Mouse (Mus musculus): ENCODE measurements around the gene Carm1.
"Not testable (repeated sequence)": the region's sequence is repeated elsewhere in the genome, so short reads cannot be mapped to it uniquely, and the experiment has no call there.

Carm1 gene

GRCm38 (mm10) chr9:21576286-21576685, 29.6 kb downstream of the Carm1 start:
- DNase-seq (ENCODE audit: low spot score): no peak

DNA sequence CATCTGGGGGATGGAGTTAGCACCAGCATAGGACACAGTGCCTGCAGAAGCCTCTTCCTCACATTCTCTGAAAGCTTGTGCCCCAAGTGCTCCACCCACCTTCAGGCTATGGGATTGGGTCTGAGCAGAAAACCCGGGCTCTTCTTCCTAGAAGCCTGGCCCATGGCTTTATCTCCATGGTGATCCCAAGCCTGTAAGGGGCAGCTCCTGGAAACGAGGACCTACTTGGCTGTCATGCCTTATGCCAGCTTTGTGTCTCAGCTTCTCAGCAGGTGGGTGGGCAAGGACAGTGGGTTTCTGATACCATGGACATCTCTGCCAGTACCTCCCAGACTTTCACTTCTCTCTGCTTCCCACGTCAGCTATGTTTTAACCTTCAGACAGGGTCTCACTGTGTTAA, 31.5 kb downstream of the Carm1 start:
- DNase-seq (ENCODE audit: low spot score): no peak

- no peak for DNase-seq (ENCODE audit: low spot score)
These were observed 38.7 kb downstream of the Carm1 start for GRCm38 (mm10) chr9:21585401-21585800.

DNA sequence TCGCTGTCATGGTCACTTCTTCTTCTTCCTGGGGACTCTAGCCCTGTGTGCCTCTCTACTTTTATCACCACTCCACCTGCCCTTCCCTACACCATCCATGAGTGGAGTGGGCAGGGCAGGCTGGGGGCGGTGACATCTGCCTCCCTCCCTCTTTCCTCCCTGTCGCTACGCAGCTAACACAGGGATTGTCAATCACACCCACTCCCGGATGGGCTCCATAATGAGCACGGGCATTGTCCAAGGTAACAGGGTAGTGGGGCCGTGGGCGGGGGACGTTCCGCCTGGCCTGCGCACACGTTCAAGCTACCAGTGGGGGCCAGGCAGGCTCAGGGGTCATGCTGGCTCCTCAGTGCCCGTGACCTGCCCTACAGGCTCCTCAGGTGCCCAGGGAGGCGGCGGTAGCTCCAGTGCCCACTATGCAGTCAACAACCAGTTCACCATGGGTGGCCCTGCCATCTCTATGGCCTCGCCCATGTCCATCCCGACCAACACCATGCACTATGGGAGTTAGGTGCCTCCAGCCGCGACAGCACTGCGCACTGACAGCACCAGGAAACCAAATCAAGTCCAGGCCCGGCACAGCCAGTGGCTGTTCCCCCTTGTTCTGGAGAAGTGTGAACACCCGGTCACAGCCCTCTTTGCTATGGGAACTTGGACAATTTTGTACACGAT, 41.1 kb downstream of the Carm1 start:
- no peak for DNase-seq (ENCODE audit: low spot score)

GRCm38 (mm10) chr9:21588350-21588749, 41.7 kb downstream of the Carm1 start:
- no peak for DNase-seq (ENCODE audit: low spot score)

DNA sequence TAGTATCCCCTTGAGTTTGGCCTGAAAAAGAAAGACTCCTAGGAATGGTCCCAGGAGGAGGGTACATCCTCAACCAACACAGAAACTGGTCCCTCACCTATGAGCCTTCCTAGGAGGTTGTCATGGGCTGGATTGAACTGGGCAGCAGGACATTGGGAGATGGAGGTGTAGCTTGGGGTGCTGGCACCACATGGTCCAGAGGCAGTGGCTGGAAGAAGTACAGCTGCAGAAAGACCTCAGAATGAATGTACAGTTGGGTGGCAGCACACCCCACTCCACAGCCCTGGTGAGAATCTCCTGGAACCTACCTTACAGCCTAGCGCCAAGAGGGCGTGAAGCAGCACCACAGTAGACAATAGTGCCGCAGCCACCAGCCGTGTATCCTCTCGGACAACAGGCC, 42.8 kb downstream of the Carm1 start:
- no peak for DNase-seq (ENCODE audit: low spot score)

DNA sequence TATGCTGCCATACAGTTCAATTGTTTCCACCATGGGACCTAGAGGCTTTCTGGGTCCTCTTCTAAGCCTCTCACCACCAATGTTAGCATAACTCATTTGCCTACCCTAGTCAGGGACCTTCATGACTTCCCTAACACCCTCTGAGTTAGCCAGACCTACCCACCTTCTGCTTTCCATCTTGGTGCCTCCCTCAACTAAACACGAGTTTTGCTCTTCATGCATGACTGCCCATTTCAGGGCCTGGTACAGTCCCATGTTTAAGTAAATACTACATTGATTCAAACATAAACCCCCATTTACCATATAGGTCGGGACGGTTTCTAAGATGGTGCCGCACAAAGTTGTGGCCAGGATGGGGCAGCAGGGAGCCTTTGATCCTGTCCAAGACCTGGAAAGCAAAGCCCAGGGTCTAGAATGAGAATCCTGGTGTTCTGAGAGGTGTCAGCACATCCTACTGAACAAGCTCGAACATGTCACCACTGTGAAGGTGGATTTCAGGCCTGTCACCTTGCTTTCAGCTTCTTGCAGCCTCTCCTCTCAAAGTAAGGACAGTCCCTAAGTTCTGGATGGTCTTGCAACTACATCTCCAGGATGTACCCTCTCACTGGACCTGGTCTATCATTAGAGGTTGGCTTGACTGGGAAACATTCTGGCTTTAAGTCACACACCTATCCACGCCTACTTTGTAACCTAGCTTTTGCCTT, 44.6 kb downstream of the Carm1 start:
- DNase-seq (ENCODE audit: low spot score): no peak

GRCm38 (mm10) chr9:21591831-21592702, 45.4 kb downstream of the Carm1 start:
- DNase-seq (ENCODE audit: low spot score): no peak

GRCm38 (mm10) chr9:21592703-21593121, 46.0 kb downstream of the Carm1 start, which contains the start of the genes Timm29 and Yipf2:
Gene Timm29 (plus strand): TSS chr9:21592722.
Gene Yipf2 (minus strand): TSS chr9:21592828.
- DNase-seq (ENCODE audit: low spot score): peak; percentile 92

- peak; percentile 26 for DNase-seq (ENCODE audit: low spot score)
These were observed 46.5 kb downstream of the Carm1 start for GRCm38 (mm10) chr9:21593122-21593721.

DNA sequence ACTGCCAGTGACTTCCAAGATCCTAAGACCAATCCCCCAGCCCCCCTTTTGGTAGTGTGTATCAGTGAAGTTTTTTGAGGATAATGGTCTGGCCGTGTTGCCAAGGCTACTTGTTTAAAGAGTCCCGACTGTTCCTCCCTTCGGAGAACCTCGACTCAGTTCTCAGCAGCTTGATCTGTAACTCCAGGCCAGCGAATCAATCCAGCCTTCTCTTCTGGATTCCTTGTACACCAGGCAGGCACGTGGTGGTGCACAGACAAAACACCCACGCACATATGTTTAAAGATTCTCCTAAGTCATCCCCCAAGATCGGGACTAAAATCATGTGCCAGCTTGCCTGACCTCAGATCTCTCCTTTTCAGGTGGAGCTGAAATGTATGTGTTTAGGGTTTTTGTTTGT, 47.7 kb downstream of the Carm1 start:
- not testable (repeated sequence) for DNase-seq (ENCODE audit: low spot score)

DNA sequence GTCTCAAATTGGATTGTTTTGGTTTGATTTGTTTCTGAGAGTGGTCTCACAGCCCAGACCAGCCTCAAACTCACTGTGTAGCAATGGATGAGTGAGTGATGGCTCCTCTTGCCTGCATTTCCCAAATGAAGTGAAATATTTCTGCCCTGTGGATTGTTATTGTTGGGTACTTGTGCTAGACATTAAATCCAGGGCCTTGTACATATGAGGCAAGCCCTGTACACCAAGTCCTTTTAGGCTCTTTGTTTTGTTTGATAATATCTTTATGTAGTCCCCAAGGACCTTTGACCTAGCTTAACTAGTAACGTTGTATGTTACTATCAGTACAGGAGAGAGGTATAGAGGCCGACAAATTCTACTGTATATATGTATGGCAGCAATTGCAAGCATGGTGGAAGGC, 48.1 kb downstream of the Carm1 start:
- no peak for DNase-seq (ENCODE audit: low spot score)

DNA sequence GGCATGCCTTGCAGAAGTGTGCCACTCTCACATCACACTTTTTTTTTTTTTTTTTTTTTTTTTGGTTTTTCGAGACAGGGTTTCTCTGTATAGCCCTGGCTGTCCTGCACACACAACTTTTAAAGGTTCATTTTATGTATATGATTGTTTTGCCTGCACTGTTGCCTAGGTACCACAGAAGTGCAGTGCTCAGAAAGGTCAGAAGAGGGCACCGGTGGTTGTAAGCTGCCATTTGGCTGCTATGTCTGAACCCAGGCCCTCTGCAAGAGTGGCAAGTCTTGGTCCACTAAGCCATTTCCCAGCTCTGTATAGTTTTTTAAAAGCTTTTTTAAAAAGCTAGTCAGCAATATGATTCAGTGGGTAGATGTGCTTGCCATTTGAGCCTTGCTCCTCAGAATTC, 51.5 kb downstream of the Carm1 start:
- peak; percentile 48 for DNase-seq (ENCODE audit: low spot score)

- no peak for DNase-seq (ENCODE audit: low spot score)
These were observed 53.5 kb downstream of the Carm1 start for GRCm38 (mm10) chr9:21600186-21600585.

GRCm38 (mm10) chr9:21601073-21601472, 54.4 kb downstream of the Carm1 start:
- DNase-seq (ENCODE audit: low spot score): no peak

DNA sequence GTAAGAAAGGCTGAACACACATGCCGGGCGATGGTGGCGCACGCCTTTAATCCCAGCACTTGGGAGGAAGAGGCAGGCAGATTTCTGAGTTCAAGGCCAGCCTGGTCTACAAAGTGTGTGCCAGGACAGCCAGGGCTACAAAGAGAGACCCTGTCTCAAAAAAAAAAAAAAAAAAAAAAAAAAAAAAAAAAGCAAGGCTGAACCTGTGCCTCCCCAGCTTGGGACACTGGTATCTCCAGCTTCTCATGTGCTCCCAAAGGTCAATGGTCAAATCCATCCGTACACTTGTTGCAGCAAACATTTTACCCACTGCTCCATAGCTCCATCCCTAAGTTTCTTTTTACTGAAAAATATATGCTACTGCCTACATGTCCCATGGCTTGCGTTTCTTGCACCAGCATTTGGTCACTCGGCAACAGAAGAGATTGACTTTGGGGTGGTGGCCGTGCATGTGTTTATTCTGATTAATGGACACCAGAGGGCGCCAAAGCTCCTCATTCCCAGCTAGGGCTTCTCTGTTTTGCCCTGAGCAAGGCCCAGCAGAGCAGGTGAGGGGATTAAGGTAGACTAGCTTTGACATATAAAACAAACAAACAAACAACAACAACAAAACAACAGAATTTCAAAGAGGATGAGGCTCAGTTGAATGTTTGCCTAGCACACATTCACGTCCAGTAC, 55.2 kb downstream of the Carm1 start:
- DNase-seq (ENCODE audit: low spot score): peak; percentile 71

DNA sequence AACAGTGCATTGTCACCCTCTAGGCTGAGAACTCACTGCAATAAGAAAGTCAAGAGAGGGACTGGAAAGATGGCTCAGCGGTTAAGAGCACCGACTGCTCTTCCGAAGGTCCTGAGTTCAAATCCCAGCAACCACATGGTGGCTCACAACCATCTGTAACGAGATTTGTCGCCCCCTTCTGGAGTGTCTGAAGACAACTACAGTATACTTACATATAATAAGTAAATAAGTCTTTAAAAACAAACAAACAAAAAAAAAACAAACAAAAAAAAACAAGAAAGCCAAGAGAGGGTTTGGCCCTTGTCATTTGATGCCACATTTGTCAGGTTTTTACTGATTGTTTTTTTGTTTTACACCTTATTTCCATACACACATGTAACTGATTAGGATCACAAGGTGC, 57.4 kb downstream of the Carm1 start:
- no peak for DNase-seq (ENCODE audit: low spot score)

DNA sequence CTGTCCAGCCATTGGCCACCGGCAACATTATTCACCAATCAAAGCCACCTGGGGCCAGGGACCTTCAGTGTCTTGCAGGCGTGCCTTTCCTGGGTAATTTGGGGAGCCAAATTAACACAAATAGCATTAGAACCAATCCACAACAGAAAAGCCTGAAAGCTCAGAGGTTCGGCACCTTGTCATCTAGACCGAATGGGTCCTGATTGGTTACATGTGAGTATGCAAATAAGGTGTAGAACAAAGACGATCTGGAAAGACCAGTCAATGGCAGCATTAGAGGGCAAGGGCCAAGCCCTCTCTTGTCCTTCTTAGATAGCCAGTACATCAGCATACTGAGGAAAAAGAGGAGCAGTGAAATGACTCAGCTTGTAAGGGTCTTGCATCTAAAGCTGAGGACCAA, 59.2 kb downstream of the Carm1 start:
- no peak for DNase-seq (ENCODE audit: low spot score)

- no peak for DNase-seq (ENCODE audit: low spot score)
These were observed 60.0 kb downstream of the Carm1 start for GRCm38 (mm10) chr9:21606648-21607047.

DNA sequence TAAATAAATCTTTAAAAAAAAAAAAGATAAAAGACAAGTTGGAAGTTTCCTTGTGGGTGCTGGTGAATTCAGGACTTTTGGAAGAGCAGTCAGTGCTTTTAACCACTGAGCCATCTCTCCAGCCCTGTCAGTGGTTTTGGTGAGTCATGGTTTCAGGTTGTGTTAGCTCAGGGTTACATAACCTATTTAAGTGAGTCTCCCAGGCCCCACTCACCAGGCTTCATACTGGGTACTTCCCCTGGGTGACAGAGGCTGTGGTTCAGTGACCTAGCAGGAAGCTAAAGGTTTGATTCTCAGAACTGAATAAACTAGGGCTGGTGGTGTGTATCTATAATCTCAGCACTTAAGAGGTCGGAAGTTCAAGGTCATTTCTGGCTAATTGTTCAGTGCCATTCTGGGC, 63.2 kb downstream of the Carm1 start:
- peak; percentile 87 for DNase-seq (ENCODE audit: low spot score)

DNA sequence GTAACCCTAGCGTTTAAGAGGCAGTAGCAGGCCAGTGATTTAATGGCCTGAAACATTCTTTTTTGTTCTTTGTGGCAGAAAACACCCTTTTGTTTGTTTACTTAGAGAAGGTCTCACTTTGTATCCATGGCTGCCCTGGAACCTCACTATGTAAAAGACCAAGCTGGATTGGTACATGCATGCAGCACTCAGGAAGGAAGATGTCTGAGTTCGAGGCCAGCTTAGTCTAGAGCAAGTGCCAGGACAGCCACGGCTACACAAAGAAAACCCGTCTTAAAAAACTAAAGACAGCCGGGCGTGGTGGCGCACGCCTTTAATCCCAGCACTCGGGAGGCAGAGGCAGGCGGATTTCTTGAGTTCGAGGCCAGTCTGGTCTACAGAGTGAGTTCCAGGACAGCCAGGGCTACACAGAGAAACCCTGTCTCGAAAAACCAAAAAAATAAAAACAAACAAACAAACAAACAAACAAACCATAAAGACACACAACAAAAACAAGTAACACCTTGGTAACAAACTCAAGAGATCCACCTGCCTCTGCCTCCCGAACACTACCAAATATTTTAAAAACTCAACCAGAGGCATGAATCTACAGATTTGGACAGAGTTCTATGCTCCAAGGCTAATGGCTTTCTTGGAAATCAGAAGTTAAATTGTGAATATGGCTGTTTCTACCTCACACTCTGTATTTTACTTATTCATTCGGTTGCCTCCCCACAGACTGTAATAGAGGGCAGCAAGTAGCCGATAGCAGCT, 68.3 kb downstream of the Carm1 start:
- no peak for DNase-seq (ENCODE audit: low spot score)
